In the genomic region with DNA sequence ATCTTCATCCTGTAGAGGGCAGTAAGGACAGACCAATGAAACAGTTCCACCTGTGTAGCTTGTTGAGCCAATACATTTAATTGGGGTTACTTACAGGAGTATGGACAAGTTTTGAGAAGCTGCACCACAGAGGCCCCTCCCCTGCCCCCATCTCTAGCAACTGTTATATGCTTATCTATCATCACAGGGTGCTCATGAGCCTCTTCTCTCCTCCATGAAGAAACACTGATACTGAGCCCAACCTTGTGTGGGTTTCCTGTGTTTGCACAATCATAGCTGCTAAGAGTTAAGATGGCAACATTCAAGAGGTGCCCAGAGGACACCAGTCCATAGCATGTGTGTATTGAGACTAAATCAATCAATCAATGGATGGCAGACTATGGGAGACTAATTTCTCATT, we compare ENCODE assay signal across 29 mouse cellular contexts. TPM values are rescaled to one million over a fixed set of nuclear protein-coding genes. Genes with fewer than 3 reads are reported as not detected.
DNase-seq lines count a peak whose midpoint lies in the region; ATAC-seq lines count a peak whose summit lies in the region.
"Had no signal": no experiment of that assay in that cellular context is flagged by ENCODE, and none has a peak within 500 bp of the region (broad histone marks: within the 10 kb centered on the region; RNA-seq: fewer than 3 reads in every experiment).

No protein-coding gene starts in this region.

- H3K27ac ChIP-seq in liver, embryonic 12.5 days = no peak overlapping the region
- H3K27ac ChIP-seq: hindbrain, embryonic 13.5 days; left cerebral cortex, adult 2 months; macrophage had no signal

- peak; percentile 73 for ATAC-seq in liver, embryonic 12.5 days
- ATAC-seq in megakaryocyte-erythroid progenitor cell, adult 5-6 weeks (replicated peaks; ENCODE audit: low FRiP score, low TSS enrichment, poor library complexity, severe bottlenecking) = peak; percentile 61
- ATAC-seq: forebrain, embryonic 16.5 days; intestine, embryonic 16.5 days; lung, postnatal 0 days; midbrain, embryonic 16.5 days had no signal

- no peak overlapping the region for H3K9ac ChIP-seq in liver, embryonic 12.5 days
- H3K9ac ChIP-seq: heart, embryonic 12.5 days; hindbrain, embryonic 13.5 days had no signal

- no peaks in the 10 kb centered on the region for H3K36me3 ChIP-seq in liver, embryonic 12.5 days
- H3K36me3 ChIP-seq: heart, embryonic 12.5 days; hindbrain, embryonic 13.5 days had no signal

- H3K9me3 ChIP-seq in liver, embryonic 12.5 days (replicated peaks) = no peaks in the 10 kb centered on the region
- H3K9me3 ChIP-seq: hindbrain, embryonic 13.5 days had no signal

- no peak overlapping the region for H3K4me3 ChIP-seq in liver, embryonic 12.5 days
- H3K4me3 ChIP-seq: erythroblast, embryonic 14.5 days; heart, embryonic 12.5 days; hindbrain, embryonic 13.5 days; left cerebral cortex, adult 2 months had no signal

- no peak overlapping the region for H3K4me2 ChIP-seq in liver, embryonic 12.5 days
- H3K4me2 ChIP-seq: heart, embryonic 12.5 days; hindbrain, embryonic 13.5 days; midbrain, embryonic 11.5 days had no signal

- intact Hi-C loops in left cerebral cortex, postnatal 14 days (cut with DNase I) = no loop called here

- H3K27me3 ChIP-seq in liver, embryonic 12.5 days (replicated peaks) = no peaks in the 10 kb centered on the region
- H3K27me3 ChIP-seq: heart, embryonic 12.5 days; hindbrain, embryonic 13.5 days had no signal

- DNase-seq in 416B (ENCODE audit: low read depth) = peak; percentile 98
- DNase-seq in MEL-GATA-1-ER (ENCODE audit: extremely low read depth, low read depth) = peak; percentile 60
- no peak for DNase-seq in heart, adult 9 months (ENCODE audit: low spot score in 2 of 2)
- no peak for DNase-seq in left cerebral cortex, postnatal 14 days (ENCODE audit: low spot score in 2 of 2)
- DNase-seq in adrenal gland, adult (ENCODE audit: inconsistent age in 2 of 2, low spot score in 1 of 2) = no peak
- DNase-seq: adrenal gland, postnatal 25 days; cerebellum, adult 18-20 months; cerebellum, postnatal 10 days; gastrocnemius, postnatal 10 days; heart, adult 18-20 months; heart, postnatal 4 days; kidney, postnatal 14 days; left cerebral cortex, postnatal 4 days; lung, adult 18-20 months; right cerebral cortex, postnatal 25 days; thymus, adult 18-20 months; thymus, postnatal 25 days had no signal

- H3K4me1 ChIP-seq in liver, embryonic 12.5 days = peaks cover 22% of the 10 kb centered on the region
- H3K4me1 ChIP-seq: hindbrain, embryonic 13.5 days had no signal

RNA-seq across cellular contexts. Expression of a gene that starts 46.3 kb away (rescaled TPM):
- 7.1 and 7.5 TPM in 2 replicates for polyA plus RNA-seq in liver, embryonic 12.5 days (2016; fragmentation: Nextera tagmentation; extraction: Ambion mirVana)
- not detected in 2 replicates for total RNA-seq in megakaryocyte-erythroid progenitor cell, adult 5-6 weeks (2014; fragmentation: Nextera tagmentation)
- 0.88 and 1.1 TPM in 2 replicates for total RNA-seq in megakaryocyte-erythroid progenitor cell, adult 5-6 weeks (2017)
- 1 to 10 TPM; 4.8 to 5.4 TPM for total RNA-seq in left cerebral cortex, postnatal 14 days (2021)
- polyA plus RNA-seq: erythroblast, embryonic 14.5 days; macrophage had no signal

Comparison
In these comparisons a context has a peak if more than half of its experiments do, and no peak if none do; other contexts are left out.
1. DNase-seq: peak in 416B (single experiment) and MEL-GATA-1-ER (single experiment); none in heart, adult 9 months (0 of 2), left cerebral cortex, postnatal 14 days (0 of 2) and adrenal gland, adult (0 of 2).